In genomic region chr19:6377327-6378040, GRCm38 (mm10) we compare ENCODE assay signal across 13 mouse cellular contexts. TPM values are rescaled to one million over a fixed set of nuclear protein-coding genes. Genes with fewer than 3 reads are reported as not detected.
DNase-seq lines count a peak whose midpoint lies in the region; ATAC-seq and TF ChIP-seq lines count a peak whose summit lies in the region.
"Had no signal": no experiment of that assay in that cellular context is flagged by ENCODE, and none has a peak within 500 bp of the region (broad histone marks: within the 10 kb centered on the region; RNA-seq: fewer than 3 reads in every experiment).

No protein-coding gene starts in this region.

- no peak for ATAC-seq in kidney, postnatal 0 days (replicated peaks; ENCODE audit: low FRiP score, low read depth)
- ATAC-seq in hindbrain, embryonic 11.5 days (ENCODE audit: low FRiP score): no peak
- peak; percentile 42; the same call in 1 of the 2 replicates for ATAC-seq in neural tube, embryonic 14.5 days (ENCODE audit: low read depth)
- ATAC-seq: intestine, embryonic 15.5 days had no signal

- H3K27me3 ChIP-seq in kidney, postnatal 0 days (ENCODE audit: insufficient read depth, low read length): no peaks in the 10 kb centered on the region
- H3K27me3 ChIP-seq in hindbrain, embryonic 11.5 days (ENCODE audit: control insufficient read depth, insufficient read depth, low read length): no peaks in the 10 kb centered on the region
- H3K27me3 ChIP-seq in neural tube, embryonic 14.5 days (ENCODE audit: control insufficient read depth, insufficient read depth, low read length): no peaks in the 10 kb centered on the region
- H3K27me3 ChIP-seq: embryonic facial prominence, embryonic 12.5 days; intestine, embryonic 15.5 days had no signal

- no peaks in the 10 kb centered on the region for H3K9me3 ChIP-seq in kidney, postnatal 0 days (replicated peaks; ENCODE audit: low read length)
- H3K9me3 ChIP-seq in hindbrain, embryonic 11.5 days (ENCODE audit: control insufficient read depth, low read length): no peaks in the 10 kb centered on the region
- H3K9me3 ChIP-seq in neural tube, embryonic 14.5 days (ENCODE audit: control insufficient read depth, low read length): no peaks in the 10 kb centered on the region
- H3K9me3 ChIP-seq: embryonic facial prominence, embryonic 12.5 days; intestine, embryonic 15.5 days; limb, embryonic 10.5 days had no signal

- no peak for TF ChIP-seq CTCF in kidney, postnatal 0 days (IDR thresholded peaks at IDR 0.05; ENCODE audit: low read depth)

- H3K36me3 ChIP-seq in kidney, postnatal 0 days (ENCODE audit: insufficient read depth, low read length): peaks cover 49% of the 10 kb centered on the region
- peaks cover 38% of the 10 kb centered on the region for H3K36me3 ChIP-seq in hindbrain, embryonic 11.5 days (ENCODE audit: control insufficient read depth, insufficient read depth, low read length)
- peaks cover 52% of the 10 kb centered on the region for H3K36me3 ChIP-seq in neural tube, embryonic 14.5 days (ENCODE audit: control insufficient read depth, insufficient read depth, low read length)

- no peak overlapping the region for H3K4me2 ChIP-seq in kidney, postnatal 0 days (ENCODE audit: low read length)
- no peak overlapping the region for H3K4me2 ChIP-seq in hindbrain, embryonic 11.5 days (replicated peaks; ENCODE audit: low read depth, low read length)
- no peak overlapping the region for H3K4me2 ChIP-seq in neural tube, embryonic 14.5 days (ENCODE audit: low read depth, low read length)
- H3K4me2 ChIP-seq: embryonic facial prominence, embryonic 12.5 days; intestine, embryonic 15.5 days had no signal

- DNase-seq in embryo, embryonic 9.5 days (ENCODE audit: extremely low spot score): peak; percentile 33
- no peak for DNase-seq in embryo, embryonic 10 days (ENCODE audit: low spot score)
- no peak for DNase-seq in kidney, postnatal 0 days (ENCODE audit: low spot score)
- no peak for DNase-seq in kidney, postnatal 36 days
- DNase-seq in hindbrain, embryonic 11.5 days (ENCODE audit: low spot score): peak; percentile 25
- DNase-seq in thymus, postnatal 36 days: no peak
- DNase-seq in urinary bladder, adult 18-20 months (ENCODE audit: low spot score in 2 of 2): no peak
- DNase-seq: lung, adult 18-20 months had no signal

- WGBS in kidney, postnatal 0 days: 76% methylated on average over 11 of the region's 11 CpGs
- WGBS in hindbrain, embryonic 11.5 days: 54% methylated on average over 11 of the region's 11 CpGs
- WGBS in neural tube, embryonic 14.5 days: 32% methylated on average over 11 of the region's 11 CpGs

- no peak overlapping the region for H3K9ac ChIP-seq in kidney, postnatal 0 days (ENCODE audit: low read depth, low read length)
- no peak overlapping the region for H3K9ac ChIP-seq in hindbrain, embryonic 11.5 days (ENCODE audit: low read depth, low read length)
- no peak overlapping the region for H3K9ac ChIP-seq in neural tube, embryonic 14.5 days (replicated peaks; ENCODE audit: low read depth, low read length)
- H3K9ac ChIP-seq: embryonic facial prominence, embryonic 12.5 days; intestine, embryonic 15.5 days had no signal

- H3K27ac ChIP-seq in kidney, postnatal 0 days: peak overlapping the region; percentile 13; the same call in 1 of the 2 replicates
- peak overlapping the region; percentile 58 for H3K27ac ChIP-seq in hindbrain, embryonic 11.5 days (ENCODE audit: low read depth, low read length)
- H3K27ac ChIP-seq in neural tube, embryonic 14.5 days (ENCODE audit: low read depth, low read length): 0 out of 2 replicates have a peak overlapping the region, but pooled peaks have one; percentile 18
- H3K27ac ChIP-seq: embryonic facial prominence, embryonic 12.5 days; intestine, embryonic 15.5 days; layer of hippocampus, adult 2 months; limb, embryonic 10.5 days had no signal

- no peak overlapping the region for H3K4me3 ChIP-seq in kidney, postnatal 0 days (replicated peaks; ENCODE audit: low read depth, low read length)
- no peak overlapping the region for H3K4me3 ChIP-seq in hindbrain, embryonic 11.5 days (ENCODE audit: low read depth, low read length)
- no peak overlapping the region for H3K4me3 ChIP-seq in neural tube, embryonic 14.5 days (ENCODE audit: low read depth, low read length)
- H3K4me3 ChIP-seq: embryonic facial prominence, embryonic 12.5 days; intestine, embryonic 15.5 days; layer of hippocampus, adult 2 months; limb, embryonic 10.5 days had no signal

- no peaks in the 10 kb centered on the region for H3K4me1 ChIP-seq in kidney, postnatal 0 days (replicated peaks; ENCODE audit: insufficient read depth, low read length)
- no peaks in the 10 kb centered on the region for H3K4me1 ChIP-seq in hindbrain, embryonic 11.5 days (replicated peaks; ENCODE audit: control insufficient read depth, insufficient read depth, low read length)
- no peaks in the 10 kb centered on the region for H3K4me1 ChIP-seq in neural tube, embryonic 14.5 days (ENCODE audit: control insufficient read depth, insufficient read depth, low read length)
- H3K4me1 ChIP-seq: embryonic facial prominence, embryonic 12.5 days; limb, embryonic 10.5 days had no signal

RNA-seq across cellular contexts. Expression of gene Pygm, which starts 6.7 kb away (rescaled TPM):
- 24.5 and 25.8 TPM in 2 replicates for polyA plus RNA-seq in kidney, postnatal 0 days (2015; fragmentation: Nextera tagmentation; extraction: Ambion mirVana)
- polyA plus RNA-seq in hindbrain, embryonic 11.5 days (2014; fragmentation: Nextera tagmentation; extraction: Ambion mirVana): 1.6 and 2.1 TPM in 2 replicates
- 4.3 and 4.4 TPM in 2 replicates for polyA plus RNA-seq in neural tube, embryonic 14.5 days (2014; fragmentation: Nextera tagmentation; extraction: Ambion mirVana)

RNA-seq across cellular contexts. Expression of gene Sf1, which starts 14.0 kb away (rescaled TPM):
- 91.1 and 97.2 TPM in 2 replicates for polyA plus RNA-seq in kidney, postnatal 0 days (2015; fragmentation: Nextera tagmentation; extraction: Ambion mirVana)
- 156 and 178 TPM in 2 replicates for polyA plus RNA-seq in hindbrain, embryonic 11.5 days (2014; fragmentation: Nextera tagmentation; extraction: Ambion mirVana)
- 91.7 and 112 TPM in 2 replicates for polyA plus RNA-seq in neural tube, embryonic 14.5 days (2014; fragmentation: Nextera tagmentation; extraction: Ambion mirVana)

RNA-seq across cellular contexts. Expression of gene Rasgrp2, which starts 21.7 kb away (rescaled TPM):
- 97.5 and 116 TPM in 2 replicates for polyA plus RNA-seq in kidney, postnatal 0 days (2015; fragmentation: Nextera tagmentation; extraction: Ambion mirVana)
- 16.0 and 18.0 TPM in 2 replicates for polyA plus RNA-seq in hindbrain, embryonic 11.5 days (2014; fragmentation: Nextera tagmentation; extraction: Ambion mirVana)
- polyA plus RNA-seq in neural tube, embryonic 14.5 days (2014; fragmentation: Nextera tagmentation; extraction: Ambion mirVana): 81.6 and 130 TPM in 2 replicates

RNA-seq across cellular contexts. Expression of gene Map4k2, which starts 36.5 kb away (rescaled TPM):
- polyA plus RNA-seq in kidney, postnatal 0 days (2015; fragmentation: Nextera tagmentation; extraction: Ambion mirVana): 12.2 and 13.5 TPM in 2 replicates
- polyA plus RNA-seq in hindbrain, embryonic 11.5 days (2014; fragmentation: Nextera tagmentation; extraction: Ambion mirVana): 6.7 and 8.5 TPM in 2 replicates
- 13.3 and 15.8 TPM in 2 replicates for polyA plus RNA-seq in neural tube, embryonic 14.5 days (2014; fragmentation: Nextera tagmentation; extraction: Ambion mirVana)

RNA-seq across cellular contexts. Expression of gene Nrxn2, which starts 41.0 kb away (rescaled TPM):
- polyA plus RNA-seq in kidney, postnatal 0 days (2015; fragmentation: Nextera tagmentation; extraction: Ambion mirVana): 5.9 and 6.7 TPM in 2 replicates
- 13.6 and 14.3 TPM in 2 replicates for polyA plus RNA-seq in hindbrain, embryonic 11.5 days (2014; fragmentation: Nextera tagmentation; extraction: Ambion mirVana)
- polyA plus RNA-seq in neural tube, embryonic 14.5 days (2014; fragmentation: Nextera tagmentation; extraction: Ambion mirVana): 46.3 and 66.5 TPM in 2 replicates

Comparison
In these comparisons a context has a peak if more than half of its experiments do, and no peak if none do; other contexts are left out.
1. DNase-seq: peak in embryo, embryonic 9.5 days (single experiment) and hindbrain, embryonic 11.5 days (single experiment); none in embryo, embryonic 10 days (single experiment), kidney, postnatal 0 days (single experiment), kidney, postnatal 36 days (0 of 2), thymus, postnatal 36 days (0 of 2) and urinary bladder, adult 18-20 months (0 of 2).
2. Peak in every context shown above with its lines, with median percentiles within 50 percentile points of each other: H3K27ac ChIP-seq.